Mouse (Mus musculus) spleen, adult 2 months (tissue): Measurements from ENCODE around the gene Sardh.

Experiments
- CTCF ChIP-seq: fragments of 200-500 bp; IDR thresholded peaks from 2 replicates; pipeline ENCODE4 v1.5.1; 2011; ENCODE audit warnings: mild to moderate bottlenecking, inconsistent platforms; ENCODE audit not compliant: insufficient read depth, insufficient read length, insufficient replicate concordance; ENCODE audit errors: extremely low read depth
- POLR2A ChIP-seq: fragments of 200-500 bp; IDR thresholded peaks from 2 replicates; pipeline ENCODE4 v1.6.1; 2011; ENCODE audit warnings: low read depth, low read length, inconsistent platforms

GRCm38 (mm10) chr2:27247487-27247863, 662 bp downstream of the Sardh start:
- TF ChIP-seq CTCF (no peak), POLR2A (no peak)
